Mouse (Mus musculus): ENCODE measurements around the gene Papolg.
"Not testable (repeated sequence)": the region's sequence is repeated elsewhere in the genome, so short reads cannot be mapped to it uniquely, and the experiment has no call there.

The Papolg gene

GRCm38 (mm10) chr11:23895060-23895426 is at the start of gene Papolg:
Papolg (minus strand) TSS chr11:23895253.
- in situ Hi-C loops (cut with MboI, MseI): no loop called here

DNA sequence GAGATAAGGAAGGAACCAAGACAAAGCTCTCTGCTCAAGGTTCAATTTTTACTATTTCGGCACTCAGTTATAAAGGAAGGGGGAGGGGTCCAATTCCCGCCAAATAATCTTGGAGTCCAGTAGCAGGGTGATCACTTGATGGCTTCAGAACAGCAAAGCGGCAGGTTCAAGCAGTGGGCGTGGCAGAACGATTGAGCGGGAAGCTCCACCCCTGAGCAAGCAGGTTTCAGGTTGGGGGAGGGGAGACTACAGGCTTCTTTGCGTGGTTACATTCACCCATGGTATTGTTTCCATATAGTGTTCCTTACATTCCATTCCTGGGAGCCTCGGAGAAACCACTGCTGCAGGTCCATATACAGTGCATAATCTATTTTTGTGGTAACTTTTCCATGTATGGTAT is 33.1 kb upstream of the Papolg start:
- in situ Hi-C loops (cut with MboI, MseI): not testable (repeated sequence)

DNA sequence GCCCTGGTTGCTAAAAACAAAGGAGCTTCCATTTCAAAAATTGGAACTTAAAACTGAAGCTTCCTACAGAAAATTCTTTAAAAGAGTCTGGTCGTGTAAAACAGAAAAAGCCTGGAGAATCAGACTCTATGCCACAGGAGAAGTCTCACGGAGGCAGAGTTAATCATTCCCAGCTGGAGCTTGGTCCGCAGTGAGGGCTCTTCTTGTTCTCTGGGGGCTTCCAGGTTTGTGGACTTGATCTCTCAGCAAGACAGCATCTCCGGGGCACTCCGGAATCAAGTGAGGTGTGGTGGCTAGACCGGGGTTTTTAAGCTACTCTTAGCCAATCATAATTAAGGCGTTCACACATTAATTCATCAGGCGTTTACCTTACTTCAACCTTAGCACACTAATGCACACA is 32.6 kb upstream of the Papolg start:
- in situ Hi-C loops (cut with MboI, MseI): no loop called here

DNA sequence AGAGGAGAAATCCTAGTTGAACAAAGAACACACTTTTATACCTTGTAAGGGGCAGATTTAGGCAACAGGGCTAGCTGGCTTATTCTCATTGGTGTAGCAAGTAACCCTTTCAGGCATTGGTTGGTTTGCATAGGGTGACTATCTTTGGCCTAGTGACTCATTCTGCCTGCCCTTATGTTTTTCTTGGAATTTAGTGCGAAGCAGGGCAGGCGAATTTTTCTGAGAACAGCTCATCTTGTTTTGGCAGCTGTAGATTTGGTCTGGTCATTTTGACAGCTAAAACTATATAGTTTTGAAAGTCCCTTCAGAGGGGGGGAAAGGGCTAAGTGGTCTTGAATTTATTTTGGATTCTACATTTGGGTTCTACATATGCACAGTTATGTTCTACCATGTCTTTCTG is 18.8 kb upstream of the Papolg start:
- in situ Hi-C loops (cut with MboI, MseI): not testable (repeated sequence)

DNA sequence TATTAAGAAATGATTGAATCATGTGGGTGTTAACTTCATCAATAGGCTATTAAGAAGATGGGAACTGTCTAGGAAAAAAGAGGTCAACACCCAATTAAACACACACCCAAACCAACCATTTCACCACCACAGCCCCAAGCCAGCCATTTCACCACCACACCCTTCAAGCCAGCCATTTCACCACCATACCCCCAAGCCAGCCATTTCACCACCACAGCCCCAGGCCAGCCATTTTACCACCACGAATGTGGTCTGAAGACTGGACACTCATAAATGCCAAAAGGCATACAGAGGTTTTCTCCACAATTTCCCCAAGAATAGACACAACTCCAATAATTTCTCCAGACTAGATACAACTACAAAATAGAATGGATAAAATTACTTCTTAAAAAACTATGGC is 8.9 kb upstream of the Papolg start:
- in situ Hi-C loops (cut with MboI, MseI): no loop called here

DNA sequence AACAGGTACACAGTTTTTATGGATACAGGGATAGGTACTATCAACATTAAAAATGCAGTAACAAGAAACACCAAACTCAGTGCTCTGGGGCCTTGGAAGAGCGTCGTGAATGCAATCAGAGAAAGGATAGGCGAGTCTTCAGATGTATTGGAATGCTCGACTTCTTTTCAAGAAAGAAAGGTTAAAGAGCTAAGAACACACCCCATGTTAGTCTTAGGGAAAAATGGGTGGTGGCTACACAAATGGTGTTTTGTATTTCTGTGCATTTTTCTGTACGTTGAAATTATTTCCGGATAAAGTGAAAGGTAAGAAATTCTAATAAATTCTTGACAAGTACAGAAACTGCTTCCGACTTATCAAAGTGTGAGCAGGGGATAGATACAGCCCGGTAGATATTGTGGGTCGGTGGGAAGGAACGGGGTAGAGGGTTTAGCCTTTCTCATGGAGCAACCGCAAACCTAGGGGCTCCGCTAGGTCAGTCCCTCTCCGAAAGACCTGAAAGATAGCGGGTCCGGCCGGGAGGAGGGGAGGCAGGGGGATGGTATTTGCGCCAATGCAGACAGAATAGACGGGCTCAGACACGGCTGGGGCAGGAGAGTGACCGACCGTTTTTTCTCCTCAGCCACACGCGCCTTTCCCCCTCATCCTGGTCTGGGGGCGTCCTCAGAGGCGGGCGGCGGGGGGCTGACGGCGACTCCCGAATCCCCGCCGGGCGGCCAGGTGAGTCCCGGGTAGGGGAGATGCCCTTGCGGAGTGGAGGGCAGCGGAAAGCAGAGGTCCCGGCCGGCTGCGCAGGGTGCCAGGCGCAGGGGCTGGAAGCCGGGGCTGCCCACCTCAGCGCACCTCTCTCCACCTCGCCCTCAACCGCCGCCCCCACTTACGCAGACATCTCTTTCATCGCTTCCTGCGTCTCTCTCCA is 653 bp downstream of the Papolg start:
- in situ Hi-C loops (cut with MboI, MseI): loop anchor here (5.0 kb wide), 1 partner anchor 58 kb away; no protein-coding TSS in a partner anchor

DNA sequence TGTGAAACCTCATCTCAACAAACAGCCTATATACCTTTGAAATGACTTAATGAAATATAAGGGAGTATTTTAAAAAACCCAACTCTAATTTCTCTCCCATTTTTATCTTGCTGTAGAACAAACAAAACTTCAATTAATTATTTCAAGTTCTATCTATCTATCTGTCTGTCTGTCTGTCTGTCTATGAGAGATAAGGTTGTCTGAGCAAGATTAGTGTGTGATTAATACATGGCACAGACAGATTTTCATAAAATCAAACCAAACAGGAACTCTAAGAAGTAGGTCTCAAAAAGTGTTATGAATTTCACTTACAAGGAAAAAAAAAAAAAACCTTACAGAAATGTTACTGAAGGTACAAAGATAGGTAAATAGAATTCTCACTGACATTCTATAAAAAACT is 1.5 kb downstream of the Papolg start:
- in situ Hi-C loops (cut with MboI, MseI): loop anchor here (5.0 kb wide), 1 partner anchor 59 kb away; no protein-coding TSS in a partner anchor

DNA sequence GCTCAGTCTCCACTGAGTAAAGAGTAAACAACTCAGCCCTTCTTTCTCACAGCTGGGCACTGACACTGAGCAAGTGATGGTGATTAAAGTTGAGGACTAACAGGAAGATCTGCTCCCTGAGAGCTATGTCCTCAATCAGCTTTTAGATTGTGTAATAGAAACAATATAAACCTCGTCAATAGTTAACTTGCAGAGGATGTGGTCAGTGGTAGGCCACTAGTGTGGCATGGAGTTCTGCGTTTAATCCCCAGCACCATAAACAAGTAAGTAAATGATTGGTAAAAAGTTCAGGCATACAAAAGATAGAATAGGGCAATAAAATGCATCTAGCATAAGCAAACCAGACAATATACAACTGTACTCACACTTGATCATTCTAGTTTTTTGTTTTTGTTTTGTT is 30.7 kb downstream of the Papolg start:
- in situ Hi-C loops (cut with MboI, MseI): loop anchor here (5.0 kb wide), 1 partner anchor 52 kb away; no protein-coding TSS in a partner anchor

- in situ Hi-C loops (cut with MboI, MseI): no loop called here
Measured at GRCm38 (mm10) chr11:23856723-23857112, 38.3 kb downstream of the Papolg start.

- in situ Hi-C loops (cut with MboI, MseI): no loop called here
Measured at GRCm38 (mm10) chr11:23856054-23856722, 38.9 kb downstream of the Papolg start.

DNA sequence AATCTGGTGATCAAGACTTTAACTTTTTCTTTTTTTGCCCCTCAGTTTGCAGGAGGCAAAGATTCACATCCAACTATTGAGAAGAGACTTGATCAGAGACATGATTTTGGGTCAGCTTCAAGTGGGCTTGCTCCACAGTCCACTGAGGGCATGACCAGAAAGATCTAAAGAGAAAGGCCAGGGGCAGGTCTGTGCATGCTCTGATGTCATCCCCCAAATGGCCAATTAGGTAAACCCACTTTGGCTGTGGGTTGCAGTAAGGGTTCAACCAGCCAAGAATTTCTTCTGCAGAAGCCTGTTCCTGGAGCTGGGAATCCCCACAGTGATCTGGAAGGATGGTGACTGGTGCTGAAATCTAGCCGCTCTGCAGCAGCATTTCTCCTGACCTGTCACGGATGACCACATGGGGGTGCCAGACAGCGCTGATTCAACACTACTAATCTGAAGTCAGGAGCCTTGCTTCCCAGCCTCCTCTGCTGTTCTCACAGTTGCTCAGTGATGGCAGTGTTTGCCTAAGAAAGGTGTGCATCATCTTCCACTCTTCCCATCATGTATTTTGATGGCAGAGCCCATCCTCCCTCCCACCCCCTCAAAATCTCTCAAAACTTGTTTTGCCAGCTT is 39.8 kb downstream of the Papolg start:
- in situ Hi-C loops (cut with MboI, MseI): no loop called here

GRCm38 (mm10) chr11:23853306-23853705 is 41.7 kb downstream of the Papolg start:
- in situ Hi-C loops (cut with MboI, MseI): no loop called here

- in situ Hi-C loops (cut with MboI, MseI): loop anchor here (5.0 kb wide), 1 partner anchor 59 kb away; no protein-coding TSS in a partner anchor
Measured at GRCm38 (mm10) chr11:23846016-23846815, 48.8 kb downstream of the Papolg start.

DNA sequence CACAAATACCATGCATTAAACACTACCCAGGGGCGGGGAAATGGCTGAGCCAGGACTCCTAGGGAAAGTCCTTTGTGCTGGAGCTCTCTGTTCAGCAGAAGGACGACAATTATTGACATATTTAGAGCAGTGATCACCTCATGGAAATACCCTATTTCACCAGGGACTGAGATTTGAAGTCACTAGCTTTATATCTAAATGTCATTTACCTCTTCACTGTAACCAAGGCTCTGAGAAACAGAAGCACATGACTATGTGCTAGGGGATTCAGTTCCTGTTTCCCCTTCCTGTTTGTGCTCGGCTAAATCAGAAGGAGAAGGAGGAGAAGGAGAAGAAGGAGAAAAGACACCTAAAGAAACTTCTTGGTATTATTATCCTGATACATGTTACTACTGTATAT is 71.8 kb downstream of the Papolg start:
- in situ Hi-C loops (cut with MboI, MseI): loop anchor here (5.0 kb wide), 1 partner anchor 36 kb away; no protein-coding TSS in a partner anchor

DNA sequence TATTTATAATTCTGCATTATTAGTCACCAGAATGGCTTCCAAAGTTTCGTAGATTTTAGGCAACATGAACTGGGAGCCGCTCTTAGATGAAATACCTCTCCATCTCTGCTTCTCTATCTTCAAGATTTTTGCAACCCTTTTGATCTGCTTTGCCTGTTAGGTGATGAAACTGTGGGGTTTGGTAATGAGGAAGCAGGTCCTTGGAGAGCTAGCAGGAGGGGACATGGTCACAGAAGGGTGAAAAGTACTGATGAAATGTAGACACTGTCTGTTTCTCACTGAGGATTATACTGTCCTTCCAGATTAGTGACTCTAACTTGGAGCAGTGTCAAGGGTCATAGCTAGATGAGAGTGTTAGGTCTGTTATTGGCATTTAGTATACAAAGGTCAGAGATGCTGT is 73.4 kb downstream of the Papolg start:
- in situ Hi-C loops (cut with MboI, MseI): loop anchor here (5.0 kb wide), 1 partner anchor 34 kb away; no protein-coding TSS in a partner anchor

- in situ Hi-C loops (cut with MboI, MseI): loop anchor here (5.0 kb wide), 1 partner anchor 34 kb away; no protein-coding TSS in a partner anchor
Measured at GRCm38 (mm10) chr11:23820977-23821376, 74.1 kb downstream of the Papolg start.

- in situ Hi-C loops (cut with MboI, MseI): no loop called here
Measured at GRCm38 (mm10) chr11:23818745-23819144, 76.3 kb downstream of the Papolg start.

All from T-helper 1 cell (primary cell).